Mouse (Mus musculus) cerebellum, adult 2 months (tissue): ENCODE measurements around the gene Ccnjl. TPM values are rescaled to one million over a fixed set of nuclear protein-coding genes. Genes with fewer than 3 reads are reported as not detected.

Experiments used
- DNase-seq, 2 experiments: peaks; one replicate each; pipeline ENCODE4 v3.0.0; 2021
- H3K27ac ChIP-seq: fragments of 200-500 bp; 2 replicates; pipeline ENCODE4 v1.5.1; 2012; ENCODE audit warnings: low read length, control low read depth, inconsistent platforms; ENCODE audit not compliant: insufficient read depth
- H3K27me3 ChIP-seq: fragments of 200-500 bp; 2 replicates; pipeline ENCODE4 v1.6.1; 2012; ENCODE audit warnings: inconsistent platforms, mild to moderate bottlenecking, low read length, moderate library complexity; ENCODE audit not compliant: control insufficient read depth, insufficient read depth
- H3K4me1 ChIP-seq: fragments of 200-500 bp; 2 replicates; pipeline ENCODE4 v1.6.1; 2011; ENCODE audit warnings: low read length; ENCODE audit not compliant: control insufficient read depth, insufficient read depth
- H3K4me3 ChIP-seq: fragments of 200-500 bp; replicated peaks from 2 replicates; pipeline ENCODE3; 2011; ENCODE audit warnings: mild to moderate bottlenecking, low read depth, low read length, control low read depth; ENCODE audit not compliant: insufficient read depth
- CTCF ChIP-seq: fragments of 200-500 bp; IDR thresholded peaks from 2 replicates; pipeline ENCODE4 v1.5.1; 2011; ENCODE audit warnings: low read depth, mild to moderate bottlenecking, control low read depth, low read length, moderate library complexity, borderline replicate concordance; ENCODE audit not compliant: insufficient read depth
- POLR2A ChIP-seq: fragments of 200-500 bp; IDR thresholded peaks from 2 replicates; pipeline ENCODE4 v1.6.1; 2011; ENCODE audit warnings: low read length, control low read depth, borderline replicate concordance; ENCODE audit not compliant: insufficient read depth
- WGBS: fragments of 180-500 bp; shearing (Covaris S2); methylation state at CpG from one replicate; pipeline ENCODE4 v1.1.7; 2018; 5-methylcytosine and 5-hydroxymethylcytosine counted together
- polyA plus RNA-seq: library from polyadenylated mRNA; depleted of rRNA; stranded (reverse); fragments of >200 nt; gene quantifications from 2 replicates; pipeline ENCODE4 v1.2.3, GENCODE M21; 2012

The Ccnjl gene
- polyA plus RNA-seq, 1 experiment = 8.4 TPM

GRCm38 (mm10) chr11:43531619-43532018 is 3.0 kb downstream of the Ccnjl start:
- Histone ChIP-seq H3K4me1 (peaks cover 11% of the 10 kb centered on the region; the same call in 1 of the 2 replicates), H3K27me3 (no peaks in the 10 kb centered on the region), H3K4me3 (no peak overlapping the region), H3K27ac (no peak overlapping the region; the same call in 1 of the 2 replicates)
- TF ChIP-seq CTCF (peak; percentile 38; the same call in 1 of the 2 replicates), POLR2A (no peak)
- 43% methylated on average over 5 of the region's 5 CpGs for WGBS
- no peak for DNase-seq

- Histone ChIP-seq H3K4me3 (no peak overlapping the region), H3K27ac (no peak overlapping the region), H3K4me1 (peaks cover 10% of the 10 kb centered on the region), H3K27me3 (no peaks in the 10 kb centered on the region)
- 79% methylated on average over 6 of the region's 6 CpGs for WGBS
- DNase-seq = no peak
- TF ChIP-seq CTCF (no peak), POLR2A (no peak)
These were observed 8.5 kb downstream of the Ccnjl start for GRCm38 (mm10) chr11:43537074-43537473.

GRCm38 (mm10) chr11:43539863-43540262 is 11.3 kb downstream of the Ccnjl start:
- DNase-seq = no peak
- Histone ChIP-seq H3K27me3 (no peaks in the 10 kb centered on the region), H3K4me1 (peaks cover 11% of the 10 kb centered on the region), H3K27ac (no peak overlapping the region), H3K4me3 (no peak overlapping the region)
- TF ChIP-seq CTCF (no peak), POLR2A (no peak)
- WGBS = 39% methylated on average over 6 of the region's 6 CpGs

- 93% methylated on average over 15 of the region's 15 CpGs for WGBS
- DNase-seq = peak in 1 of 2 experiments; percentile 8
- no peak for TF ChIP-seq POLR2A
- TF ChIP-seq CTCF = no peak
- no peak overlapping the region for H3K4me3 ChIP-seq
- H3K27me3 ChIP-seq = no peaks in the 10 kb centered on the region
- H3K4me1 ChIP-seq = peaks cover 18% of the 10 kb centered on the region
- H3K27ac ChIP-seq = no peak overlapping the region
These were observed 15.3 kb downstream of the Ccnjl start for GRCm38 (mm10) chr11:43543711-43544466.

- peak in 1 of 2 experiments; percentile 10 for DNase-seq
- Histone ChIP-seq H3K27me3 (no peaks in the 10 kb centered on the region), H3K4me1 (peaks cover 27% of the 10 kb centered on the region), H3K27ac (no peak overlapping the region), H3K4me3 (no peak overlapping the region)
- WGBS = 79% methylated on average over 7 of the region's 7 CpGs
- TF ChIP-seq CTCF = no peak
- TF ChIP-seq POLR2A = no peak
These were observed 16.2 kb downstream of the Ccnjl start for GRCm38 (mm10) chr11:43544819-43545218.

- Histone ChIP-seq H3K4me3 (no peak overlapping the region), H3K27ac (no peak overlapping the region), H3K4me1 (peaks cover 31% of the 10 kb centered on the region), H3K27me3 (no peaks in the 10 kb centered on the region)
- no peak for TF ChIP-seq POLR2A
- TF ChIP-seq CTCF = no peak
- DNase-seq = peak in 1 of 2 experiments; percentile 13
- 45% methylated on average over 16 of the region's 16 CpGs for WGBS
These were observed 17.4 kb downstream of the Ccnjl start for GRCm38 (mm10) chr11:43545873-43546475.

GRCm38 (mm10) chr11:43546678-43547077 is 18.1 kb downstream of the Ccnjl start:
- WGBS = 82% methylated on average over 4 of the region's 4 CpGs
- no peak for TF ChIP-seq CTCF
- TF ChIP-seq POLR2A = no peak
- Histone ChIP-seq H3K4me1 (peaks cover 31% of the 10 kb centered on the region), H3K27ac (peak overlapping the region; percentile 27; the same call in 1 of the 2 replicates), H3K27me3 (no peaks in the 10 kb centered on the region), H3K4me3 (no peak overlapping the region)
- DNase-seq = peak in 1 of 2 experiments; percentile 7
